Mouse (Mus musculus) right cerebral cortex, postnatal 25 days (tissue): ENCODE results near the gene Ubtf.

ENCODE experiments used
- DNase-seq: peaks from one replicate; pipeline ENCODE4 v3.0.0; 2022

Ubtf gene

GRCm38 (mm10) chr11:102257514-102257913 lies 62.0 kb downstream of the Ubtf start:
- DNase-seq, result no peak
